Mouse (Mus musculus) bone marrow, adult 2 months (tissue): ENCODE data around the gene Plin5. TPM values are rescaled to one million over a fixed set of nuclear protein-coding genes. Genes with fewer than 3 reads are reported as not detected.

Experiments used
- H3K27ac ChIP-seq: fragments of 200-500 bp; 2 replicates; pipeline ENCODE4 v1.5.1; 2012; ENCODE audit warnings: low read depth, mild to moderate bottlenecking, control low read depth, inconsistent platforms, low read length; ENCODE audit not compliant: control insufficient read depth, poor library complexity, insufficient read depth
- H3K4me1 ChIP-seq: fragments of 200-500 bp; 2 replicates; pipeline ENCODE4 v1.6.1; 2011; ENCODE audit warnings: low read length; ENCODE audit not compliant: control insufficient read depth, insufficient read depth
- H3K4me3 ChIP-seq: fragments of 200-500 bp; replicated peaks from 2 replicates; pipeline ENCODE3; 2011; ENCODE audit warnings: mild to moderate bottlenecking, low read depth, low read length, control low read depth; ENCODE audit not compliant: control insufficient read depth
- CTCF ChIP-seq: fragments of 200-500 bp; IDR thresholded peaks from 2 replicates; pipeline ENCODE4 v1.5.1; 2011; ENCODE audit warnings: low read length, control low read depth; ENCODE audit not compliant: control insufficient read depth, insufficient read depth
- POLR2A ChIP-seq: fragments of 200-500 bp; IDR thresholded peaks from 2 replicates; pipeline ENCODE4 v1.6.1; 2011; ENCODE audit warnings: low read depth, mild to moderate bottlenecking, control low read depth, low read length, borderline replicate concordance; ENCODE audit not compliant: control insufficient read depth
- WGBS: fragments of 180-500 bp; shearing (Covaris S2); methylation state at CpG from one replicate; pipeline ENCODE4 v1.1.7; 2018; 5-methylcytosine and 5-hydroxymethylcytosine counted together
- polyA plus RNA-seq: library from polyadenylated mRNA; stranded (reverse); fragments of >200 nt; gene quantifications from 2 replicates; pipeline ENCODE4 v1.2.4, GENCODE M21; 2011; ENCODE audit warnings: low replicate concordance; ENCODE audit not compliant: missing spikeins, insufficient read depth, insufficient read length

The Plin5 gene
- polyA plus RNA-seq, 1 experiment, result not detected

GRCm38 (mm10) chr17:56126175-56126574, 8.8 kb upstream of the Plin5 start:
- WGBS, result 81% methylated on average over 11 of the region's 11 CpGs

GRCm38 (mm10) chr17:56125276-56125630, 7.9 kb upstream of the Plin5 start:
- TF ChIP-seq POLR2A (no peak), CTCF (no peak)
- Histone ChIP-seq H3K4me3 (no peak overlapping the region), H3K4me1 (peaks cover 4% of the 10 kb centered on the region), H3K27ac (no peak overlapping the region)
- WGBS, result 89% methylated on average over 4 of the region's 4 CpGs

More at GRCm38 (mm10) chr17:56126175-56126574, 8.8 kb upstream of the Plin5 start:
- no peak overlapping the region for H3K27ac ChIP-seq
- H3K4me1 ChIP-seq, result peaks cover 4% of the 10 kb centered on the region
- no peak for TF ChIP-seq CTCF
- TF ChIP-seq POLR2A, result no peak
- H3K4me3 ChIP-seq, result no peak overlapping the region

GRCm38 (mm10) chr17:56124377-56125275, 7.2 kb upstream of the Plin5 start:
- Histone ChIP-seq H3K4me1 (peaks cover 4% of the 10 kb centered on the region), H3K4me3 (peak overlapping the region; percentile 39), H3K27ac (peak overlapping the region; percentile 23; the same call in 1 of the 2 replicates)
- 56% methylated on average over 57 of the region's 59 CpGs for WGBS
- TF ChIP-seq POLR2A (no peak), CTCF (peak; percentile 77)

- Histone ChIP-seq H3K4me3 (no peak overlapping the region), H3K27ac (peak overlapping the region; percentile 23; the same call in 1 of the 2 replicates), H3K4me1 (peaks cover 4% of the 10 kb centered on the region)
- WGBS, result 74% methylated on average over 59 of the region's 59 CpGs
- TF ChIP-seq POLR2A (no peak), CTCF (no peak)
Measured at GRCm38 (mm10) chr17:56123681-56124340, 6.4 kb upstream of the Plin5 start.

- no peak overlapping the region for H3K4me3 ChIP-seq
- 89% methylated on average over 12 of the region's 12 CpGs for WGBS
- TF ChIP-seq POLR2A (no peak), CTCF (no peak)
- H3K4me1 ChIP-seq, result peaks cover 1% of the 10 kb centered on the region; the same call in 1 of the 2 replicates
- H3K27ac ChIP-seq, result no peak overlapping the region
Measured at GRCm38 (mm10) chr17:56123161-56123560, 5.8 kb upstream of the Plin5 start.

- Histone ChIP-seq H3K4me1 (peaks cover 1% of the 10 kb centered on the region; the same call in 1 of the 2 replicates), H3K4me3 (peak within 1 kb of the TSS; percentile 74), H3K27ac (peak within 1 kb of the TSS; percentile 68)
- 30% methylated on average over 2 of the region's 2 CpGs for WGBS
- no peak for TF ChIP-seq CTCF
Measured at GRCm38 (mm10) chr17:56121826-56122225, 4.4 kb upstream of the Plin5 start, which contains the start of gene Lrg1. Lrg1 (minus strand) TSS chr17:56122001.

GRCm38 (mm10) chr17:56119981-56120880, 2.8 kb upstream of the Plin5 start:
- Histone ChIP-seq H3K27ac (peak overlapping the region; percentile 40), H3K4me3 (peak overlapping the region; percentile 68), H3K4me1 (peaks cover 1% of the 10 kb centered on the region; the same call in 1 of the 2 replicates)
- no peak for TF ChIP-seq CTCF
- no peak; the same call in 1 of the 2 replicates for TF ChIP-seq POLR2A
- WGBS, result 4% methylated on average over 66 of the region's 66 CpGs
